Mouse (Mus musculus) pancreas, adult 10 weeks (tissue): ENCODE results near the gene Smarcc2. TPM values are rescaled to one million over a fixed set of nuclear protein-coding genes. Genes with fewer than 3 reads are reported as not detected.

ENCODE experiments used
- polyA plus RNA-seq: library from polyadenylated mRNA; stranded (reverse); fragments of 350-450 nt; fragmentation: Illumina TruSeq; extraction: RNeasy Lipid Tissue Mini Kit (QIAGEN cat#74804); gene quantifications from one replicate; pipeline ENCODE4 v1.2.3, GENCODE M21; 2015; ENCODE audit warnings: low read depth, low replicate concordance; ENCODE audit not compliant: insufficient read depth

Gene Smarcc2
- polyA plus RNA-seq: 24.6 TPM

GRCm38 (mm10) chr10:128458719-128459408, at the start of gene Smarcc2:
TSS of gene Smarcc2 (plus strand) at chr10:128459248.

GRCm38 (mm10) chr10:128411211-128412054, 47.6 kb upstream of the Smarcc2 start, which contains the start of the genes Nabp2 and Rnf41:
TSS of gene Nabp2 (minus strand) at chr10:128411492.
TSS of gene Rnf41 (plus strand) at chr10:128411657.

GRCm38 (mm10) chr10:128493695-128494666, 34.9 kb downstream of the Smarcc2 start, which contains the start of gene Myl6:
TSS of gene Myl6 (minus strand) at chr10:128494145.

GRCm38 (mm10) chr10:128498590-128498989, 39.5 kb downstream of the Smarcc2 start, which contains the start of gene Myl6b:
TSS of gene Myl6b (minus strand) at chr10:128498685.

GRCm38 (mm10) chr10:128525671-128526308, 66.7 kb downstream of the Smarcc2 start, which contains the start of gene Esyt1:
TSS of gene Esyt1 (minus strand) at chr10:128525871.

Other genes with a start within 250 kb of the Smarcc2 start
- gene Spryd4, start 247.4 kb upstream of the Smarcc2 start, polyA plus RNA-seq: 6.0 TPM
- not detected for gene Mip, start 233.4 kb upstream of the Smarcc2 start, polyA plus RNA-seq
- gene Timeless, start 227.2 kb upstream of the Smarcc2 start, polyA plus RNA-seq: 5.8 TPM
- gene Apon, start 205.2 kb upstream of the Smarcc2 start, polyA plus RNA-seq: not detected
- not detected for gene Apof, start 190.6 kb upstream of the Smarcc2 start, polyA plus RNA-seq
- gene Stat2, start 188.7 kb upstream of the Smarcc2 start, polyA plus RNA-seq: 12.1 TPM
- not detected for gene Il23a, start 160.5 kb upstream of the Smarcc2 start, polyA plus RNA-seq
- gene Pan2, start 155.9 kb upstream of the Smarcc2 start, polyA plus RNA-seq: 14.3 TPM
- gene Cnpy2, start 136.8 kb upstream of the Smarcc2 start, polyA plus RNA-seq: 55.2 TPM
- gene Cs, start 121.5 kb upstream of the Smarcc2 start, polyA plus RNA-seq: 18.2 TPM
- 21.3 TPM for gene Coq10a, start 90.3 kb upstream of the Smarcc2 start, polyA plus RNA-seq
- 5.5 TPM for gene Ankrd52, start 82.1 kb upstream of the Smarcc2 start, polyA plus RNA-seq
- 127 TPM for gene Slc39a5, start 58.0 kb upstream of the Smarcc2 start, polyA plus RNA-seq
- 17.0 TPM for gene Nabp2, start 47.8 kb upstream of the Smarcc2 start, polyA plus RNA-seq
- 6.6 TPM for gene Rnf41, start 47.6 kb upstream of the Smarcc2 start, polyA plus RNA-seq
- gene Myl6, start 34.9 kb downstream of the Smarcc2 start, polyA plus RNA-seq: 403 TPM
- not detected for gene Myl6b, start 39.4 kb downstream of the Smarcc2 start, polyA plus RNA-seq
- gene Esyt1, start 66.6 kb downstream of the Smarcc2 start, polyA plus RNA-seq: 15.7 TPM
- gene Zc3h10, start 88.5 kb downstream of the Smarcc2 start, polyA plus RNA-seq: 2.5 TPM
- gene Rpl41, start 90.1 kb downstream of the Smarcc2 start, polyA plus RNA-seq: 2,737 TPM
- 20.2 TPM for gene Pa2g4, start 106.7 kb downstream of the Smarcc2 start, polyA plus RNA-seq
- 2.9 TPM for gene Erbb3, start 130.4 kb downstream of the Smarcc2 start, polyA plus RNA-seq
- 365 TPM for gene Rps26, start 167.5 kb downstream of the Smarcc2 start, polyA plus RNA-seq
- 0.70 TPM for gene Ikzf4, start 186.7 kb downstream of the Smarcc2 start, polyA plus RNA-seq
- gene Suox, start 214.8 kb downstream of the Smarcc2 start, polyA plus RNA-seq: 3.5 TPM
- gene Rab5b, start 237.0 kb downstream of the Smarcc2 start, polyA plus RNA-seq: 15.3 TPM
- not detected for gene Pmel, start 244.9 kb downstream of the Smarcc2 start, polyA plus RNA-seq
- 6.2 TPM for gene Cdk2, start 245.8 kb downstream of the Smarcc2 start, polyA plus RNA-seq